Mouse (Mus musculus) kidney, embryonic 14.5 days (tissue): ENCODE data around the gene Upk3bl. TPM values are rescaled to one million over a fixed set of nuclear protein-coding genes. Genes with fewer than 3 reads are reported as not detected.
"Not testable (repeated sequence)": the region's sequence is repeated elsewhere in the genome, so short reads cannot be mapped to it uniquely, and the experiment has no call there.

Experiments
- ATAC-seq: fragments of 200-750 bp; cut with Nextera tagmentation; 2 replicates; pipeline ENCODE4 v1.8.0; 2017; ENCODE audit warnings: moderate number of reproducible peaks, mild to moderate bottlenecking, moderate TSS enrichment, moderate library complexity; ENCODE audit not compliant: low FRiP score, low TSS enrichment
- H3K27ac ChIP-seq: fragments of 300-500 bp; sonication (generic); 2 replicates; pipeline ENCODE4 v1.5.1; 2014; ENCODE audit warnings: low read depth, mild to moderate bottlenecking, low read length, moderate library complexity, mixed read lengths
- H3K27me3 ChIP-seq: fragments of 300-500 bp; sonication (generic); 2 replicates; pipeline ENCODE4 v1.6.1; 2014; ENCODE audit warnings: mild to moderate bottlenecking, low read length; ENCODE audit not compliant: control insufficient read depth, insufficient read depth
- H3K36me3 ChIP-seq: fragments of 300-500 bp; sonication (generic); 2 replicates; pipeline ENCODE4 v1.6.1; 2014; ENCODE audit warnings: low read length, mixed read lengths; ENCODE audit not compliant: control insufficient read depth, insufficient read depth
- H3K4me1 ChIP-seq: fragments of 300-500 bp; sonication (generic); 2 replicates; pipeline ENCODE4 v1.6.1; 2014; ENCODE audit warnings: low read length, mixed read lengths; ENCODE audit not compliant: control insufficient read depth, insufficient read depth
- H3K4me2 ChIP-seq: fragments of 300-500 bp; sonication (generic); replicated peaks from 2 replicates; pipeline ENCODE4 v1.6.1; 2014; ENCODE audit warnings: low read depth, mild to moderate bottlenecking, low read length
- H3K4me3 ChIP-seq: fragments of 300-500 bp; sonication (generic); 2 replicates; pipeline ENCODE4 v1.5.1; 2014; ENCODE audit warnings: mild to moderate bottlenecking, low read length
- H3K9ac ChIP-seq: fragments of 300-500 bp; sonication (generic); 2 replicates; pipeline ENCODE4 v1.6.1; 2014; ENCODE audit warnings: low read depth, mild to moderate bottlenecking, low read length, moderate library complexity
- H3K9me3 ChIP-seq: fragments of 300-500 bp; sonication (generic); 2 replicates; pipeline ENCODE4 v1.6.1; 2016; ENCODE audit warnings: low read length; ENCODE audit not compliant: control insufficient read depth
- WGBS: fragments of 180-500 bp; shearing (Covaris S2); extraction: QIAGEN DNeasy Blood & Tissue Kit; methylation state at CpG from one replicate; pipeline ENCODE4 v1.1.7; 2014; 5-methylcytosine and 5-hydroxymethylcytosine counted together
- polyA plus RNA-seq: library from polyadenylated mRNA; unstranded; fragments of >200 nt; fragmentation: Nextera tagmentation; extraction: Ambion mirVana; gene quantifications from 2 replicates; pipeline ENCODE4 v1.2.1, GENCODE M21; 2014

The Upk3bl gene
- polyA plus RNA-seq, 1 experiment from 2014 or later = 2.2 TPM

DNA sequence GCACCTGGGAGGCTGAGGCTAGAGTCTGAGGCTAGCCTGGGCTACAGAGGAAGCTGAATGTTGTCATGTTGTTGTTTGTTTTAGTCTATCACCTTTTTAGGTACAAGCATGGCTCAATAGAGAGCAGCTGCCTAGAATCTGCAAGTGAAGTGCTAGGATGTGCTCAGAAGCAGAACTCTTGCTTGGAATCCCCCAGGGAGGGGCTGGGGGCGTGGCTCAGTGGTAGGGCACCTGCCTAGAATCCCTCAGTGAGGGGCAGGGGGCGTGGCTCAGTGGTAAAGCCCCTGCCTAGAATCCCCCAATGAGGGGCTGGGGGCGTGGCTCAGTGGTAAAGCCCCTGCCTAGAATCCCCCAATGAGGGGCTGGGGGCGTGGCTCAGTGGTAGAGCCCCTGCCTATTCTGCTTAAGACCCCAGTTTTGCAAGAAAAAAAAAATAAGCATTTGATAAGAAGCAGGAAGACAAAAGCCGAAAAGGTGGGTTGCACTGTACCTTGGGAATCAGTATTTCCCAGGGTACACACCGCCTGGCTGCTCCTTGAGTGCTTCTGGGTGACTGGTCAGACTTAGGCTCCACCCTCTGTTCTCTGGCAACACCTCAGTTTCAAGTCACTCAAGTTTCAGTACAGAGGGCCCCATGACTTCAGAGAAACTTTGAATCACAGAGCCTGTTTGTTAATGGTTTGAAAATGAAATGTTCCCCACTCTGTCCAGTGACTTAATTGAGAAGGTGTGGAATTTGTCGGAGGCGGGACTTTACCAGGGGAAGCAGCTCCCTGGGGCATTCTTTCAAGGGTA lies 1.2 kb upstream of the Upk3bl start:
- no peak overlapping the region for H3K9ac ChIP-seq
- 80% methylated on average over 8 of the region's 8 CpGs for WGBS
- no peaks in the 10 kb centered on the region for H3K9me3 ChIP-seq
- no peaks in the 10 kb centered on the region for H3K36me3 ChIP-seq
- ATAC-seq = no peak
- peak overlapping the region; percentile 42; the same call in 1 of the 2 replicates for H3K27ac ChIP-seq
- peaks cover 24% of the 10 kb centered on the region for H3K4me1 ChIP-seq
- no peaks in the 10 kb centered on the region for H3K27me3 ChIP-seq
- H3K4me2 ChIP-seq = no peak overlapping the region
- H3K4me3 ChIP-seq = no peak overlapping the region

DNA sequence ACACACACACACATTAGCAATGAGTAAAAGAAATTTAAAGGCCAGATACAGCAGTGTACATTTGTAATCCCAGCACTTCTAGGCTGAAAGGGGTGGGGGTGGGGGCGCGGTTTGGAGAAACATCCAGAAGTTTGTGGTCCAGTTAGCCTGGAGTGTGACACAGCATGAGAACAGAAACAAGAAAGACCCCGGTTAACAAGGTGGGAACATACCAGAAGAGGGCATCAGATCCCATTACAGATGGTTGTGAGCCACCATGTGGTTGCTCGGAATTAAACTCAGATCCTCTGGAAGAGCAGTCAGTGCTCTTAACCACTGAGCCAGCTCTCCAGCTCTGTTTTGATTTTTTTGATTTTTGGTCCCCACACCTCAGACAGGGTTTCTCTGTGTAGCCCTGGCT lies 1.8 kb downstream of the Upk3bl start:
- Histone ChIP-seq H3K4me2 (no peak overlapping the region), H3K9ac (no peak overlapping the region), H3K36me3 (no peaks in the 10 kb centered on the region), H3K27me3 (no peaks in the 10 kb centered on the region), H3K4me3 (no peak overlapping the region), H3K4me1 (peaks cover 19% of the 10 kb centered on the region), H3K27ac (no peak overlapping the region), H3K9me3 (no peaks in the 10 kb centered on the region)
- WGBS = 49% methylated on average over 4 of the region's 4 CpGs
- no peak for ATAC-seq

DNA sequence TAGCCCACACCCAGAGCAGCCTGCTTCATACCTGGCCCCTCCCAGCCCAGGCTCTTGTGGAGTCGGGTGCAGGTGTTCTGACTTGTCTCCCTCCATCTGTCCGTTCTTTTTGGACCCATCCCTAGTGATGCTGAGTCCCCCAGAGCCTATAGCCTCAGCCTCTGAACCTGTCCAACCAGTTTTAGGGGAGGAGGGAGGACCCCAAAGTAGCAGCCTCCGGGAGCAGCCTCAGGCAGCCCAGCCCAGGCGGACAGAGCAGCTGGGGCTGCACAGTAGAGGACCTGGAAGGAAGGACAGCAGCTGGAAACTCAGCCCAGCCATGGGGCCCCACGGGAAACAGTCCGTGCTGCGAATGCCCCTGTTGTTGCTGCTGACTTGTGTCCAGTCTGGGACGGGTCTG lies 2.8 kb downstream of the Upk3bl start:
- no peak overlapping the region for H3K9ac ChIP-seq
- no peak for ATAC-seq

DNA sequence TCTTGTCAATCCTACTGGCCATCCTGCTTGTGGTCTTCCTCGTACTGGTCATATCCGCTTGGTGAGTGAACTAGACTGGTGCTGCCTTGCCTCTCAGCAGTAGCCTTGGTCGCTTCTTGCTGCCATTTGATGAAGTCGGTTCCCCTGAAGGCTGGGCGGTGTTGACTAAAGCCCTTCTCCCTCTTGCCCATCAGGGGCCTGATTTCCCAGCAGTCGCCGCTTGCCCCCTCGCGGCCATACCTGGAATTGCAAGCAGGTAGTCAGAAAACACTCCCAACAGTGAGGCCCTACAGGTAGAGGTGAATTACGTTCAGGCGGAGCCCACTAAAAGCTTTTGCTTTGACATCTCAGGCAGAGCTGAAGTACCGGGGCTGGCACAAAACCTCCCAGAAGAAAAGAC lies 7.3 kb downstream of the Upk3bl start:
- peak; percentile 61 for ATAC-seq
- Histone ChIP-seq H3K9ac (no peak overlapping the region), H3K27me3 (no peaks in the 10 kb centered on the region), H3K4me2 (no peak overlapping the region), H3K36me3 (no peaks in the 10 kb centered on the region), H3K4me1 (peaks cover 8% of the 10 kb centered on the region; the same call in 1 of the 2 replicates), H3K9me3 (no peaks in the 10 kb centered on the region), H3K4me3 (no peak overlapping the region), H3K27ac (no peak overlapping the region)
- 12% methylated on average over 12 of the region's 12 CpGs for WGBS

More for the DNA sequence above, 2.8 kb downstream of the Upk3bl start:
- Histone ChIP-seq H3K4me1 (peaks cover 11% of the 10 kb centered on the region), H3K27me3 (no peaks in the 10 kb centered on the region), H3K4me2 (no peak overlapping the region), H3K36me3 (no peaks in the 10 kb centered on the region), H3K27ac (no peak overlapping the region), H3K4me3 (no peak overlapping the region), H3K9me3 (no peaks in the 10 kb centered on the region)
- WGBS = 18% methylated on average over 8 of the region's 8 CpGs

DNA sequence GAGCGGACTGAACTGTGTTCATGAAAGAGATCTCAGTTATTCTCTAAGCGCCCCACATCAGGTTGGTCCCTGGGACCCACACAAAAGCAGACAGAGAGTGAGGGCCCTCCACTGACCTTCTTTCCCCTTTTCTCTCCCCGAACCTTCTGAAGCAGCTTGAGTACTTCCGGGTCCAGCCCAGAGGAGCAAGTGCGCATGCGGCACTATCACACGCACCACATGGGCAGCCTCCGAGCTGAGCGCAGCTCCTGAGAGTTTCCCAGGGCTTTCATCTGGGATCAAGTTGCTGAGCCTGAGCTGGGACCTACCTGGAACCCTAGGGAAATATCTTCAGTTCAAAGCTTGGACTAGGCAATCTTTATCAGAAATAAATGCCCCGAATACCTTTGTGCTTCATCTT lies 9.6 kb downstream of the Upk3bl start:
- 92% methylated on average over 10 of the region's 10 CpGs for WGBS
- ATAC-seq = no peak
- no peak overlapping the region for H3K9ac ChIP-seq
- H3K27ac ChIP-seq = no peak overlapping the region
- H3K4me1 ChIP-seq = no peaks in the 10 kb centered on the region
- no peaks in the 10 kb centered on the region for H3K36me3 ChIP-seq
- no peaks in the 10 kb centered on the region for H3K9me3 ChIP-seq
- no peak overlapping the region for H3K4me3 ChIP-seq
- no peak overlapping the region for H3K4me2 ChIP-seq
- no peaks in the 10 kb centered on the region for H3K27me3 ChIP-seq

DNA sequence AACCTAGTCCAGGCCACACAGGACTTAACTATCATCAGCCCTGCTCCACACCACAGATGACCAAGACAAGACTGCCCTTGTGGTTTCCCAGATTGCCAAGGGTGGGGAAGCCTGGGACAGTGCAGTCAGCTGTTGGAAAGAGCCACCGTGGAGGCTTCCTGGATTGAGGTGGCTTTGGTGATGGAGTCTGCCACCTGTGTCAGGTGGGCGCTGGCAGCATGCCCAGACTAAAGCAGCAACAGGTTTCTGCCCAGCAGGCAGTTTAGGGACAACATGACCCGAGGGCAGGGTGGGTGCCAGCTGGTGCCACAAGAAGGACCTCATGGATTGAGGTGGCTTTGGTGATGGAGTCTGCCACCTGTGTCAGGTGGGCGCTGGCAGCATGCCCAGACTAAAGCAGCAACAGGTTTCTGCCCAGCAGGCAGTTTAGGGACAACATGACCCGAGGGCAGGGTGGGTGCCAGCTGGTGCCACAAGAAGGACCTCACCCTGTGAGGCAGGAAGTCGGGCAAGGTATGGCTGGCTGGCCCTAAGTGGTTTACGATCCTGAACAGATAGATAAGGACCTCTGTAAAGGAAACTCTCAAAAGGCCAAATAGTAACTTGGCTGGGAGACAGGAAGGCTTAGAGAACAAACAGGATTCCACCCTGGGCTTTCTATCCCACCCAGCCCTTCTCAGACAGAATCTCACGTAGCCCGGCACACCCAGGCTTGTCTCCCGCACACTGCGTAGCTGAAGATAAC lies 12.3 kb downstream of the Upk3bl start:
- H3K9me3 ChIP-seq, H3K36me3 ChIP-seq, ATAC-seq, H3K4me2 ChIP-seq, H3K27me3 ChIP-seq, H3K9ac ChIP-seq, H3K4me1 ChIP-seq, H3K27ac ChIP-seq, H3K4me3 ChIP-seq: not testable (repeated sequence)
- WGBS = 66% methylated on average over 11 of the region's 11 CpGs

DNA sequence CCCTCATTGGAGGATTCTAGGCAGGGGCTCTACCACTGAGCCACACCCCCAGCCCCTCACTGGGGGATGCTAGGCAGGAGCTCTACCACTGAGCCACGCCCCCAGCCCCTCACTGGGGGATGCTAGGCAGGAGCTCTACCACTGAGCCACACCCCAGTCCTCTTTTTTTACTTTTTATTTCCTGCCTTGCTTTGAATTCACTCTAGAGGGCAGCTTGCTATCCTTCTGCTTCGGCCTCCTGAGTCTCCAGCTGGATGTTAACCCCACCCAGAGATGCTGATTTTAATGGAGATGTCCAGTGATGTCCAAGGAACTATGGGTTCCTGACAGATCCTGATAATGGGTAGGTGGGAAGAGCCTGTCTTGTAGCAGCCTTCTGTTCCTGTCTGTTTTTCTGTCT lies 15.1 kb downstream of the Upk3bl start:
- H3K4me2 ChIP-seq = no peak overlapping the region
- H3K9me3 ChIP-seq = no peaks in the 10 kb centered on the region
- no peak overlapping the region for H3K27ac ChIP-seq
- no peak overlapping the region for H3K4me3 ChIP-seq
- H3K27me3 ChIP-seq = no peaks in the 10 kb centered on the region
- H3K36me3 ChIP-seq = no peaks in the 10 kb centered on the region
- no peak overlapping the region for H3K9ac ChIP-seq
- no peak for ATAC-seq
- WGBS = 76% methylated on average over 2 of the region's 2 CpGs
- H3K4me1 ChIP-seq = no peaks in the 10 kb centered on the region

DNA sequence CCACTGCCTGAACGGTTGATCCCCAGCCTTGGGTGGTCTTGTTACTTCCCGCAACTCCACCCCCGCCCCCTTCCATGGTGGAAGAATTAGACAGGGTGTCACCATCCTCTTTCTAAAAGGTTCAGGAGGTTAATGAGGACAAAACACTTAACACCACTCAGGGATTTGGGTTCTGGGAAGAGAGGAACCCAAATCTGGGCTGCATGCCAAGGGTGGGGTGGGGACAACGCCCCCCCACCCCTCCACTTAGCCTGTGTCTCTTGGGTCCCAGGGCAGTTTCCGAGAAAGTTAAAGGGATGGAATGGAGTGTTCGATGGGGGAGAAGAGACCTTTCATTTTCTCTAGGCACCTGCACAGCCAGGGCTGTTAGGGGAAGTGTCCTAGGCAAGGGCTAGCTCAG lies 18.8 kb downstream of the Upk3bl start:
- H3K9ac ChIP-seq = no peak overlapping the region
- no peaks in the 10 kb centered on the region for H3K36me3 ChIP-seq
- H3K4me2 ChIP-seq = no peak overlapping the region
- H3K4me3 ChIP-seq = no peak overlapping the region
- no peak for ATAC-seq
- no peaks in the 10 kb centered on the region for H3K27me3 ChIP-seq
- H3K4me1 ChIP-seq = no peaks in the 10 kb centered on the region
- 41% methylated on average over 6 of the region's 6 CpGs for WGBS
- H3K9me3 ChIP-seq = no peaks in the 10 kb centered on the region
- no peak overlapping the region for H3K27ac ChIP-seq

DNA sequence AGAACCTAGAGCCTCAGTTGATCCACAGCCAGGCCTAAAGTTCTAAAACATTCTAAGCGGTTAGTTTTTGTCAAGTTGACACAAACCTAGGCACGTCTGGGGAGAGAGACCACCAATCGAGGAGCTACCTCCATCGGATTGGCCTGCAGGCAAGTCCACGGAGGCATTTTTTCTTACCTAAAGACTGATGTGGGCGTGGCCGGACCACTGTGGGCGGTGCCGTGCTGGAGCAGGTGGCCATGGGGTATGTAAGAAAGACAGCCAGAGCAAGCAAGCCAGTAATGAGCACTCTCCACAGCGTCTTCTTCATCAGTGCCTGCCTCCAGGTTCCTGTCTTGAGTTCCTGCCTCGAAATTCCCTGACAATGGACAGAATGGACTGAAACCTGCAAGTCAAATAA lies 19.2 kb downstream of the Upk3bl start:
- no peak overlapping the region for H3K27ac ChIP-seq
- no peaks in the 10 kb centered on the region for H3K4me1 ChIP-seq
- no peak overlapping the region for H3K4me2 ChIP-seq
- no peak overlapping the region for H3K4me3 ChIP-seq
- H3K27me3 ChIP-seq = no peaks in the 10 kb centered on the region
- no peaks in the 10 kb centered on the region for H3K36me3 ChIP-seq
- no peaks in the 10 kb centered on the region for H3K9me3 ChIP-seq
- WGBS = 68% methylated on average over 11 of the region's 11 CpGs
- ATAC-seq = no peak
- H3K9ac ChIP-seq = no peak overlapping the region
